Mouse (Mus musculus): ENCODE results near the gene Pygb. TPM values are rescaled to one million over a fixed set of nuclear protein-coding genes. Genes with fewer than 3 reads are reported as not detected.

The Pygb gene
- polyA plus RNA-seq, 1 experiment: 7.0 TPM

DNA sequence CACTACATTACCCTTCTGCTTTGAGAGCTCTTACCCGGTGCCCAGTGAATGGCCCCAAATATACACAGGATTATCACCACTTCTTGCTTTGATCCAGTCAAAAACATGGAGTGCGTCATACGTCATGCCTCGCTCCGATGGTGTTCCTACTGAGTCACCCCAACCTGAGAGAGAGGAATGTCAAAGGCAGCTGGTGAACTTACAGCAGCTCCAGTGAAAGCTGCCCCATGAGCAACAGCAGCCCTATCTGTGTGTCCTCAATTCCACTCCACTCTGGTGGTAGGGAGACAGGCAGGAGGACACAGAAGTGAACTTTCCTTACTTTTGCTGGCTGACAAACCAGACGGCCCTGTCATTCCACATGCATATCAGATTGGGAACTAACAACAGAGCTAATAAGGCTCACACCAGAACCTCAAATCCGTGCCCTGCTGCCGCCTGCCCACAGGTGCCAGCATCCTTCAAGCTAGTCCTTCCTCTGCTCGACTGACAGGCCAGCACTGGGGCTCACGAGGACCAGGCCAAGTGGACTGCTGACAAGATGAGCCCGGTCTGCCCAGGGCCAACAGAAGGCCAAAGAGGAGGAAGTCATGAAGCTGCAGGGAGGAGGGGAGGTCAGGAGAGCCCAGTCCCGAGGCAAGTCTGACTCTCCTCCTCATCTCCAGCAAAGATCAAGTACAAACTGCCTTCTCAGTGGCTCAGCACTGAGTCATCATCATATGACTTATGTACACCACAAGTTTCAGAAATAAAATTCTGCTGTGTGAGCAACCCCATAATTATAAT lies 53.3 kb downstream of the Pygb start:
- Histone ChIP-seq H3K27ac (ENCODE audit: control insufficient read depth, insufficient read depth, low read depth, low read length) (no peak overlapping the region), H3K4me3 (ENCODE audit: control insufficient read depth, low read depth, low read length) (no peak overlapping the region), H3K36me3 (ENCODE audit: control insufficient read depth, insufficient read depth, low read length) (no peaks in the 10 kb centered on the region; the same call in 1 of the 2 replicates), H3K4me1 (ENCODE audit: control insufficient read depth, insufficient read depth, low read length) (no peaks in the 10 kb centered on the region), H3K27me3 (ENCODE audit: control insufficient read depth, insufficient read depth, low read length) (no peaks in the 10 kb centered on the region)
- TF ChIP-seq CTCF (IDR thresholded peaks at IDR 0.05; ENCODE audit: control insufficient read depth, insufficient read depth, insufficient replicate concordance, low read depth, low read length): no peak
- no peak for TF ChIP-seq POLR2A (IDR thresholded peaks at IDR 0.05; ENCODE audit: control insufficient read depth, low read depth, low read length)

DNA sequence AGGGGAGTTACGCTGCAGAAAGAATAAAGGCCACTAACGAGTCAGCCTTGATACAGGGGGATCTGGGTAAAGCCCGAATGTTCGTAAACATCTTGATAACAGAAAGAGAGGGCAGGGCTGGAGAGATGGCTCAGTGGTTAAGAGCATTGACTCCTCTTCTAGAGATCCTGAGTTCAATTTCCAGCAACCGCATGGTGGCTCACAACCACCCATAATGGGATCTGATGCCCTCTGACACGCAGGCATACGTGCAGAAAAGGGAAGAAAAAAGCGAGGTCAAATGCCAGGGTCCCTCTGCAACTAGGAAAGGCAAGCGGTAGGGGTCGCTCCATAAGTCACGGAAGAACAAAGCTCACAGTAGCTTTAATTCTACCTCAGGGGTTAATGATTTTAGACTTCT lies 54.6 kb downstream of the Pygb start:
- Histone ChIP-seq H3K27ac (ENCODE audit: control insufficient read depth, insufficient read depth, low read depth, low read length) (no peak overlapping the region), H3K36me3 (ENCODE audit: control insufficient read depth, insufficient read depth, low read length) (no peaks in the 10 kb centered on the region; the same call in 1 of the 2 replicates), H3K27me3 (ENCODE audit: control insufficient read depth, insufficient read depth, low read length) (no peaks in the 10 kb centered on the region), H3K4me3 (ENCODE audit: control insufficient read depth, low read depth, low read length) (no peak overlapping the region), H3K4me1 (ENCODE audit: control insufficient read depth, insufficient read depth, low read length) (no peaks in the 10 kb centered on the region)
- no peak for TF ChIP-seq POLR2A (IDR thresholded peaks at IDR 0.05; ENCODE audit: control insufficient read depth, low read depth, low read length)
- no peak for TF ChIP-seq CTCF (IDR thresholded peaks at IDR 0.05; ENCODE audit: control insufficient read depth, insufficient read depth, insufficient replicate concordance, low read depth, low read length)

DNA sequence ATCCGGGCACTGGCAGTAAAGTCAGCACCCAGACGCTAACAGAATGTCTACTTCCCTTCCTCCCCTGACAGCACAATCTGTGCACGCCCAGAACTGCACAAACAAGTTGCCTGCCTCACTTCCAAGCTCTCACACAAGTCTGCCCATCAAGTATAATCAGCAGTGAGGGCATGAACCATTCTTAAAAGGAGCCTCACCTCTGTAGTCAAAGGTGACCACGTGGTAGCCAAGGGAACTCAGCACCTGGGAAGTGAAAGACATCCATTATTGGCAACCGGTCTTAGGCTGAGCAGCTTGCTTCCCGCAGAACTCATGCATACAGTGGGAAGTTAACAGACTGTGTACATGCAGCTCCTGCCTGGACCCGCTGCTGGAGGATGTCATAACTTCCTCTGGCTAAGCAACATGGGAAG lies 55.5 kb downstream of the Pygb start:
- H3K36me3 ChIP-seq (ENCODE audit: control insufficient read depth, insufficient read depth, low read length): no peaks in the 10 kb centered on the region; the same call in 1 of the 2 replicates

GRCm38 (mm10) chr2:150844798-150845197 lies 58.3 kb downstream of the Pygb start:
- TF ChIP-seq POLR2A (IDR thresholded peaks at IDR 0.05; ENCODE audit: control insufficient read depth, low read depth, low read length) (no peak), CTCF (IDR thresholded peaks at IDR 0.05; ENCODE audit: control insufficient read depth, insufficient read depth, insufficient replicate concordance, low read depth, low read length) (no peak)
- Histone ChIP-seq H3K4me3 (ENCODE audit: control insufficient read depth, low read depth, low read length) (no peak overlapping the region), H3K36me3 (ENCODE audit: control insufficient read depth, insufficient read depth, low read length) (no peaks in the 10 kb centered on the region; the same call in 1 of the 2 replicates), H3K4me1 (ENCODE audit: control insufficient read depth, insufficient read depth, low read length) (no peaks in the 10 kb centered on the region), H3K27me3 (ENCODE audit: control insufficient read depth, insufficient read depth, low read length) (no peaks in the 10 kb centered on the region), H3K27ac (ENCODE audit: control insufficient read depth, insufficient read depth, low read depth, low read length) (no peak overlapping the region)

More for the DNA sequence above, 55.5 kb downstream of the Pygb start:
- no peak overlapping the region for H3K4me3 ChIP-seq (ENCODE audit: control insufficient read depth, low read depth, low read length)
- H3K27me3 ChIP-seq (ENCODE audit: control insufficient read depth, insufficient read depth, low read length): no peaks in the 10 kb centered on the region
- no peak overlapping the region for H3K27ac ChIP-seq (ENCODE audit: control insufficient read depth, insufficient read depth, low read depth, low read length)
- H3K4me1 ChIP-seq (ENCODE audit: control insufficient read depth, insufficient read depth, low read length): no peaks in the 10 kb centered on the region
- no peak for TF ChIP-seq CTCF (IDR thresholded peaks at IDR 0.05; ENCODE audit: control insufficient read depth, insufficient read depth, insufficient replicate concordance, low read depth, low read length)

DNA sequence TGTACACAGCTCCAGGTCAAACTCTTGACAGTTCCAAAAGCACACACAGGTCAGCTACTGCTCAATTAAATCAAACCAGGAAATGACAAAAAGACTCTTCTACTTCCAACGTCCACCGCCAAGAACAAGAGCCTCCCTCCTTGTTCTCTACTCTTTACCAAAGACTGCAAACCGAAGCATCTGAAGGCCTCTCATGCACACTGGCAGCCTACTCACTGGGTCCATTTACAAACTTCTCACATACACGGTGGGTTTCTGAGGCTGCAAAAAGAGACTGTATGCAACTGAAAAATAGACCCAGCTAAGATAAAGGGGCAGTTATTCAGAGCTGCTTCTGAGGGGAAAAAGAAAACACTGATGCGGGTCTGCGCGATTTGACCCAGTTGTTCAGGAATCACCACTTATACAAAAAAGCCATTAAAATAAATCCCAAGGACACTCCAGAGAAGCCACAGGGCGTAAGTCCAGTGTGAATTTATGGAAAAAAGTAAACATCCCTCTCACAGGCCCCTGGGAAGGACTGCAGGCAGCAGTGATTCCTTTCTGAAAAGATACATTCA lies 61.0 kb downstream of the Pygb start:
- TF ChIP-seq CTCF (IDR thresholded peaks at IDR 0.05; ENCODE audit: control insufficient read depth, insufficient read depth, insufficient replicate concordance, low read depth, low read length): no peak
- TF ChIP-seq POLR2A (IDR thresholded peaks at IDR 0.05; ENCODE audit: control insufficient read depth, low read depth, low read length): no peak
- Histone ChIP-seq H3K27ac (ENCODE audit: control insufficient read depth, insufficient read depth, low read depth, low read length) (no peak overlapping the region), H3K4me3 (ENCODE audit: control insufficient read depth, low read depth, low read length) (no peak overlapping the region), H3K36me3 (ENCODE audit: control insufficient read depth, insufficient read depth, low read length) (no peaks in the 10 kb centered on the region; the same call in 1 of the 2 replicates), H3K4me1 (ENCODE audit: control insufficient read depth, insufficient read depth, low read length) (no peaks in the 10 kb centered on the region), H3K27me3 (ENCODE audit: control insufficient read depth, insufficient read depth, low read length) (no peaks in the 10 kb centered on the region)

DNA sequence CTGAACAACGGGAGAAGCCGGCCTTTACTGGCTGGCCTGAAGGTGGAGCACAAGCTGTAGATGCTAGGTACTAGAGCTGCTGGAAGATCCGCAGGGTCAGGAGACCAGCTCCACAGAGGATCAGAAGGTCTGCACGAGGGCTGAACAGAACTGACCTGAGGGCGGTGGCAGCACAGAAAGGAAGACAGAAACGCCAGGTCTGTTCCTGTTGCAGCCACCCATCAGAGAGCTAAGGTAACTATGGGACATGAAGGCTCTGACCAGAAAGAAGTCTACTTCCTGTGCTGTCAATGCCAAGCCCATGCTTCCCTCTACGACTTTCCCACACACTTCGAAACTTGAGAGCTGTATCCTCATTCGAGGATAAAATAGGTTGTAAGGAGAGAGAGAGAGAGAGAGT lies 64.7 kb downstream of the Pygb start:
- Histone ChIP-seq H3K27me3 (ENCODE audit: control insufficient read depth, insufficient read depth, low read length) (no peaks in the 10 kb centered on the region), H3K4me1 (ENCODE audit: control insufficient read depth, insufficient read depth, low read length) (no peaks in the 10 kb centered on the region), H3K4me3 (ENCODE audit: control insufficient read depth, low read depth, low read length) (no peak overlapping the region), H3K27ac (ENCODE audit: control insufficient read depth, insufficient read depth, low read depth, low read length) (no peak overlapping the region), H3K36me3 (ENCODE audit: control insufficient read depth, insufficient read depth, low read length) (no peaks in the 10 kb centered on the region; the same call in 1 of the 2 replicates)
- no peak for TF ChIP-seq POLR2A (IDR thresholded peaks at IDR 0.05; ENCODE audit: control insufficient read depth, low read depth, low read length)
- peak; percentile 7; the same call in 1 of the 2 replicates for TF ChIP-seq CTCF (IDR thresholded peaks at IDR 0.05; ENCODE audit: control insufficient read depth, insufficient read depth, insufficient replicate concordance, low read depth, low read length)

GRCm38 (mm10) chr2:150855186-150855585 lies 68.7 kb downstream of the Pygb start:
- H3K27ac ChIP-seq (ENCODE audit: control insufficient read depth, insufficient read depth, low read depth, low read length): no peak overlapping the region
- TF ChIP-seq POLR2A (IDR thresholded peaks at IDR 0.05; ENCODE audit: control insufficient read depth, low read depth, low read length) (no peak), CTCF (IDR thresholded peaks at IDR 0.05; ENCODE audit: control insufficient read depth, insufficient read depth, insufficient replicate concordance, low read depth, low read length) (no peak)
- no peaks in the 10 kb centered on the region for H3K4me1 ChIP-seq (ENCODE audit: control insufficient read depth, insufficient read depth, low read length)
- no peak overlapping the region for H3K4me3 ChIP-seq (ENCODE audit: control insufficient read depth, low read depth, low read length)
- H3K27me3 ChIP-seq (ENCODE audit: control insufficient read depth, insufficient read depth, low read length): no peaks in the 10 kb centered on the region
- no peaks in the 10 kb centered on the region for H3K36me3 ChIP-seq (ENCODE audit: control insufficient read depth, insufficient read depth, low read length)

All from testis, adult 2 months (tissue).